ENCODE assay signal across 30 mouse cellular contexts in the genomic region with DNA sequence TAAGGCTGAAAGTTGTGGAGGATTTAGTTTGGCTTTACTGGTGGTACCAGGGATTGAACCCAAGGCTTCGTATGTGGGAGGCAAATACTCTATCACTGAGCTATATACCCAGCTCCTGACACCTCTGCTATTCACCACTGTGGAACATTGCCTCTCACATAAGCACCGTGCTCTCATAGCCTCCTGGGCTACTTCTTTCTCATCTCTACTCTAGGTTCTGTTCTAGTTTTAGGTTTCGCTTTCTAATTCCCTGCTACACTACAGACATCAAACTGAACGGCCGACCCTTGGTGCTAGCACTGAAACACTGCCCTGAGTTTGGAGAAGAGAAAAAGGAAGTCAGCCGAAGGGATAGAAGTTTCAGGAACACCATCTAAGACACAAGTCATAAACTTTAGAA.
DNase-seq lines count a peak whose midpoint lies in the region; ATAC-seq lines count a peak whose summit lies in the region.
"Had no signal": no experiment of that assay in that cellular context is flagged by ENCODE, and none has a peak within 500 bp of the region (broad histone marks: within the 10 kb centered on the region; RNA-seq: fewer than 3 reads in every experiment).

No protein-coding gene starts in this region.

- no peaks in the 10 kb centered on the region; the same call in 1 of the 2 replicates for H3K4me1 ChIP-seq in intestine, embryonic 14.5 days (replicated peaks; ENCODE audit: control insufficient read depth, insufficient read depth, low read length)
- no peaks in the 10 kb centered on the region for H3K4me1 ChIP-seq in intestine, embryonic 15.5 days (replicated peaks)
- H3K4me1 ChIP-seq: heart, embryonic 15.5 days; limb, embryonic 15.5 days had no signal

- peak; percentile 1 for DNase-seq in intestine, embryonic 14.5 days (ENCODE audit: low spot score)
- DNase-seq in A20 (ENCODE audit: low read depth, low spot score): peak; percentile 63
- no peak for DNase-seq in cerebellum, adult 18-20 months
- DNase-seq in testis, postnatal 10 days (ENCODE audit: low spot score): no peak
- DNase-seq in thymus, adult 18-20 months: no peak
- DNase-seq: adrenal gland, postnatal 14 days; cerebellum, adult 2 months; cerebellum, postnatal 25 days; gastrocnemius, postnatal 14 days; kidney, adult 11 months; kidney, postnatal 25 days; lung, embryonic 14.5 days; lung, postnatal 14 days; right cerebral cortex, postnatal 4 days had no signal

- ATAC-seq in intestine, embryonic 14.5 days (replicated peaks; ENCODE audit: low FRiP score, low TSS enrichment, low read depth): no peak
- ATAC-seq in intestine, embryonic 15.5 days: no peak
- peak; percentile 29 for ATAC-seq in activated CD4-positive, CD25-positive, alpha-beta regulatory T cell, adult 4 months
- peak; percentile 36 for ATAC-seq in megakaryocyte, adult 5-6 weeks (ENCODE audit: poor library complexity, severe bottlenecking)
- ATAC-seq: forebrain, embryonic 14.5 days; hindbrain, embryonic 16.5 days had no signal

- no peaks in the 10 kb centered on the region for H3K36me3 ChIP-seq in intestine, embryonic 14.5 days (ENCODE audit: control insufficient read depth, insufficient read depth, low read length)
- no peaks in the 10 kb centered on the region for H3K36me3 ChIP-seq in intestine, embryonic 15.5 days
- H3K36me3 ChIP-seq: embryonic facial prominence, embryonic 12.5 days; heart, embryonic 10.5 days; heart, embryonic 15.5 days; kidney, embryonic 15.5 days; limb, embryonic 10.5 days; limb, embryonic 15.5 days had no signal

- 81% methylated on average over 6 of the region's 6 CpGs for WGBS in intestine, embryonic 14.5 days
- 77% methylated on average over 6 of the region's 6 CpGs for WGBS in intestine, embryonic 15.5 days

- H3K27ac ChIP-seq in intestine, embryonic 14.5 days (ENCODE audit: low read depth): no peak overlapping the region
- H3K27ac ChIP-seq in intestine, embryonic 15.5 days: no peak overlapping the region
- H3K27ac ChIP-seq: embryonic facial prominence, embryonic 12.5 days; heart, embryonic 10.5 days; heart, embryonic 15.5 days; limb, embryonic 10.5 days; limb, embryonic 15.5 days; liver, embryonic 14.5 days; midbrain, embryonic 12.5 days; neural tube, embryonic 13.5 days; stomach, postnatal 0 days had no signal

- no peaks in the 10 kb centered on the region for H3K27me3 ChIP-seq in intestine, embryonic 14.5 days (replicated peaks; ENCODE audit: control insufficient read depth, insufficient read depth, low read length)
- H3K27me3 ChIP-seq in intestine, embryonic 15.5 days (replicated peaks): no peaks in the 10 kb centered on the region
- H3K27me3 ChIP-seq: embryonic facial prominence, embryonic 12.5 days; heart, embryonic 15.5 days; kidney, embryonic 15.5 days; limb, embryonic 15.5 days; midbrain, embryonic 12.5 days; neural tube, embryonic 13.5 days had no signal

- no peak overlapping the region for H3K9ac ChIP-seq in intestine, embryonic 14.5 days (ENCODE audit: low read length)
- no peak overlapping the region for H3K9ac ChIP-seq in intestine, embryonic 15.5 days
- H3K9ac ChIP-seq: embryonic facial prominence, embryonic 12.5 days; heart, embryonic 15.5 days; kidney, embryonic 15.5 days; limb, embryonic 15.5 days; liver, embryonic 14.5 days; lung, embryonic 14.5 days; midbrain, embryonic 12.5 days; neural tube, embryonic 13.5 days had no signal

- no peak overlapping the region for H3K4me3 ChIP-seq in intestine, embryonic 14.5 days (ENCODE audit: low read depth, low read length)
- no peak overlapping the region for H3K4me3 ChIP-seq in intestine, embryonic 15.5 days (replicated peaks)
- H3K4me3 ChIP-seq: embryonic facial prominence, embryonic 12.5 days; heart, embryonic 10.5 days; heart, embryonic 15.5 days; kidney, embryonic 15.5 days; limb, embryonic 10.5 days; limb, embryonic 15.5 days; midbrain, embryonic 12.5 days; myocyte; neural tube, embryonic 13.5 days had no signal

- no peak overlapping the region for H3K4me2 ChIP-seq in intestine, embryonic 14.5 days (ENCODE audit: low read length)
- H3K4me2 ChIP-seq in intestine, embryonic 15.5 days (replicated peaks): no peak overlapping the region
- H3K4me2 ChIP-seq: embryonic facial prominence, embryonic 12.5 days; heart, embryonic 15.5 days; kidney, embryonic 15.5 days; limb, embryonic 15.5 days; lung, embryonic 14.5 days; midbrain, embryonic 12.5 days; neural tube, embryonic 13.5 days had no signal

- no peaks in the 10 kb centered on the region for H3K9me3 ChIP-seq in intestine, embryonic 14.5 days (ENCODE audit: control insufficient read depth, low read length)
- no peaks in the 10 kb centered on the region for H3K9me3 ChIP-seq in intestine, embryonic 15.5 days
- H3K9me3 ChIP-seq: embryonic facial prominence, embryonic 12.5 days; heart, embryonic 10.5 days; heart, embryonic 15.5 days; kidney, embryonic 15.5 days; limb, embryonic 10.5 days; limb, embryonic 15.5 days; midbrain, embryonic 12.5 days; neural tube, embryonic 13.5 days had no signal

Comparison
In these comparisons a context has a peak if more than half of its experiments do, and no peak if none do; other contexts are left out.
1. ATAC-seq: peak in activated CD4-positive, CD25-positive, alpha-beta regulatory T cell, adult 4 months (single experiment) and megakaryocyte, adult 5-6 weeks (single experiment); none in intestine, embryonic 14.5 days (single experiment) and intestine, embryonic 15.5 days (single experiment).
2. DNase-seq: peak in intestine, embryonic 14.5 days (single experiment) and A20 (single experiment); none in cerebellum, adult 18-20 months (0 of 2), testis, postnatal 10 days (single experiment) and thymus, adult 18-20 months (0 of 2).